ENCODE assay signal across 9 mouse cellular contexts in the genomic region with DNA sequence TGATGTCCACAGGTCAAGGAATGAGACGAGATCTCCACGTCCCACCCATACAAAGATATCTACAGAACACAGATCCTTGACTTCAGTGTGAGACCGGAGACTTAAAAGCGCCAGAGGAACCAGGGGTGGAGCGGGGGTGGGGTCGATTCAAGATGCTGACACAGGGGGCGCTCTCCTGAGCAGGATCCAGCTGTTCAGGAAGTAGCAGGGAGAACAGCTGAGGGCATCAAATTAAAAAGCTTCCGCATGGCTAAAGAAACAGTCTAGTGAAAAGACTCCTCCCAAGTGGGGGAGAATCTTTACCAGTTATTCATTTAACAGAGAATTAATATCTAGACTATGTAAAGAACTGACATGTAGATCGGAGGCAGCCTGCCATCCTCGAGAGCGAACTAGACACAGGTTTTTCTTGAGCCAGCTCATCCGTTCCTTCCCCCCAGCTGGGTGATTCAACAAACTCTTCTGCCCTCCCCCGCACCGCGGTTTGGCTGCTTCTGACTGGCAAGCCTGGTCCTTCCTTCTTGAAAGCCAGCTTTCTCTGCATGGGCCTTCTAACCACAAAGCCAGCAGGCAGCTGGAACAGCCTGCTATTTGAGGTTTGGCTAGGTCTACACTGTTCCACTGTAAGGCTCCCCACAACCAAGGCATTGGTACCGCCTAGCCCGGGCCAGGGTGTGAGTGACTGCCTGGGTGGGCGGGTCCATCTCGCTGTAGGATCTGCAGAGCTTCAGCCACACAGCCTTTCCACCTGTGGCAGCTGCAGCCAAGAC.
DNase-seq lines count a peak whose midpoint lies in the region; ATAC-seq and TF ChIP-seq lines count a peak whose summit lies in the region.
"Had no signal": no experiment of that assay in that cellular context is flagged by ENCODE, and none has a peak within 500 bp of the region (broad histone marks: within the 10 kb centered on the region; RNA-seq: fewer than 3 reads in every experiment).

No protein-coding gene starts in this region.

- no peak overlapping the region for H3K4me2 ChIP-seq in liver, embryonic 15.5 days
- H3K4me2 ChIP-seq in midbrain, embryonic 15.5 days = no peak overlapping the region
- H3K4me2 ChIP-seq: neural tube, embryonic 12.5 days had no signal

- no peak for TF ChIP-seq EP300 in heart, adult 2 months (IDR thresholded peaks at IDR 0.05; ENCODE audit: insufficient read depth, low read depth, low read length)

- TF ChIP-seq POLR2A in heart, adult 2 months (IDR thresholded peaks at IDR 0.05; ENCODE audit: insufficient read depth, low read depth, low read length) = no peak

- no peak overlapping the region for H3K27ac ChIP-seq in heart, adult 2 months
- H3K27ac ChIP-seq in heart, embryonic 10.5 days = no peak overlapping the region
- H3K27ac ChIP-seq in liver, embryonic 15.5 days (replicated peaks) = 0 out of 2 replicates have a peak overlapping the region, but pooled peaks have one; percentile 9
- H3K27ac ChIP-seq in midbrain, embryonic 15.5 days = no peak overlapping the region
- H3K27ac ChIP-seq: neural tube, embryonic 12.5 days had no signal

- H3K36me3 ChIP-seq in heart, adult 2 months (ENCODE audit: control insufficient read depth, insufficient read depth, low read length) = no peaks in the 10 kb centered on the region
- no peaks in the 10 kb centered on the region for H3K36me3 ChIP-seq in heart, embryonic 10.5 days
- H3K36me3 ChIP-seq in liver, embryonic 15.5 days (replicated peaks) = no peaks in the 10 kb centered on the region
- H3K36me3 ChIP-seq in midbrain, embryonic 15.5 days (replicated peaks) = no peaks in the 10 kb centered on the region
- H3K36me3 ChIP-seq: neural tube, embryonic 12.5 days had no signal

- intact Hi-C loops in heart, adult 2 months (cut with DNase I) = no loop called here

- no peaks in the 10 kb centered on the region; the same call in 1 of the 2 replicates for H3K4me1 ChIP-seq in heart, adult 2 months (ENCODE audit: control insufficient read depth, insufficient read depth, low read length)
- peaks cover 8% of the 10 kb centered on the region for H3K4me1 ChIP-seq in heart, embryonic 10.5 days
- no peaks in the 10 kb centered on the region; the same call in 1 of the 2 replicates for H3K4me1 ChIP-seq in liver, embryonic 15.5 days (replicated peaks)
- peaks cover 6% of the 10 kb centered on the region for H3K4me1 ChIP-seq in midbrain, embryonic 15.5 days

- TF ChIP-seq CTCF in heart, adult 2 months (IDR thresholded peaks at IDR 0.05) = peak; percentile 40

- 58% methylated on average over 19 of the region's 19 CpGs for WGBS in heart, adult 2 months
- WGBS in heart, embryonic 10.5 days = 58% methylated on average over 19 of the region's 19 CpGs
- WGBS in liver, embryonic 15.5 days (ENCODE audit: insufficient replicate concordance) = 11% methylated on average over 19 of the region's 19 CpGs
- 73% methylated on average over 19 of the region's 19 CpGs for WGBS in midbrain, embryonic 15.5 days

- peaks cover 1% of the 10 kb centered on the region; the same call in 1 of the 2 replicates for H3K27me3 ChIP-seq in heart, adult 2 months (ENCODE audit: control insufficient read depth, insufficient read depth, low read length)
- peaks cover 46% of the 10 kb centered on the region for H3K27me3 ChIP-seq in heart, embryonic 10.5 days (ENCODE audit: insufficient read depth, poor library complexity, severe bottlenecking)
- no peaks in the 10 kb centered on the region for H3K27me3 ChIP-seq in liver, embryonic 15.5 days
- H3K27me3 ChIP-seq in midbrain, embryonic 15.5 days (replicated peaks) = no peaks in the 10 kb centered on the region
- H3K27me3 ChIP-seq: neural tube, embryonic 12.5 days had no signal

- ATAC-seq in activated CD4-positive, CD25-positive, alpha-beta regulatory T cell, adult 4 months = peak; percentile 85
- ATAC-seq in liver, embryonic 15.5 days (ENCODE audit: insufficient read depth) = no peak
- ATAC-seq in midbrain, embryonic 15.5 days (replicated peaks) = no peak

- no peak overlapping the region for H3K9ac ChIP-seq in heart, adult 2 months (ENCODE audit: low read depth, low read length)
- H3K9ac ChIP-seq in liver, embryonic 15.5 days = no peak overlapping the region
- no peak overlapping the region for H3K9ac ChIP-seq in midbrain, embryonic 15.5 days
- H3K9ac ChIP-seq: neural tube, embryonic 12.5 days had no signal

- no peaks in the 10 kb centered on the region for H3K79me2 ChIP-seq in heart, adult 2 months (replicated peaks; ENCODE audit: control insufficient read depth, insufficient read depth, low read length)

- peak; percentile 53 to 79 for DNase-seq in heart, adult 2 months
- DNase-seq in heart, embryonic 10.5 days (ENCODE audit: low spot score) = no peak
- DNase-seq in fibroblast of lung, adult 2 months (ENCODE audit: low read depth) = peak; percentile 98
- DNase-seq in kidney, postnatal 36 days = peak; percentile 14 to 44
- DNase-seq in right cerebral cortex, postnatal 10 days (ENCODE audit: low spot score in 2 of 2) = peak; percentile 87 to 92

- no peak overlapping the region for H3K4me3 ChIP-seq in heart, adult 2 months
- H3K4me3 ChIP-seq in heart, embryonic 10.5 days = no peak overlapping the region
- H3K4me3 ChIP-seq in liver, embryonic 15.5 days (replicated peaks) = no peak overlapping the region
- no peak overlapping the region for H3K4me3 ChIP-seq in midbrain, embryonic 15.5 days
- H3K4me3 ChIP-seq: neural tube, embryonic 12.5 days had no signal

- H3K9me3 ChIP-seq in heart, embryonic 10.5 days = no peaks in the 10 kb centered on the region
- no peaks in the 10 kb centered on the region for H3K9me3 ChIP-seq in liver, embryonic 15.5 days (replicated peaks)
- no peaks in the 10 kb centered on the region for H3K9me3 ChIP-seq in midbrain, embryonic 15.5 days
